Mouse (Mus musculus) myocyte (in vitro differentiated cells): ENCODE data around the gene Ubox5.

Experiments used
- MAX ChIP-seq: IDR thresholded peaks from one replicate; pipeline ENCODE4 v1.6.1; 2011; ENCODE audit warnings: low read depth, mild to moderate bottlenecking, control low read depth
- POLR2A ChIP-seq: IDR thresholded peaks from one replicate; pipeline ENCODE4 v1.6.1; 2011; ENCODE audit warnings: low read depth, mild to moderate bottlenecking, control low read depth, moderate library complexity; ENCODE audit not compliant: insufficient read length
- POLR2AphosphoS2 ChIP-seq: IDR thresholded peaks from one replicate; pipeline ENCODE4 v1.6.1; 2011; ENCODE audit warnings: low read depth, control low read depth; ENCODE audit not compliant: insufficient read length
- TCF12 ChIP-seq: IDR thresholded peaks from one replicate; pipeline ENCODE4 v1.6.1; 2011; ENCODE audit warnings: mild to moderate bottlenecking, control low read depth; ENCODE audit not compliant: poor library complexity, insufficient read depth, severe bottlenecking

DNA sequence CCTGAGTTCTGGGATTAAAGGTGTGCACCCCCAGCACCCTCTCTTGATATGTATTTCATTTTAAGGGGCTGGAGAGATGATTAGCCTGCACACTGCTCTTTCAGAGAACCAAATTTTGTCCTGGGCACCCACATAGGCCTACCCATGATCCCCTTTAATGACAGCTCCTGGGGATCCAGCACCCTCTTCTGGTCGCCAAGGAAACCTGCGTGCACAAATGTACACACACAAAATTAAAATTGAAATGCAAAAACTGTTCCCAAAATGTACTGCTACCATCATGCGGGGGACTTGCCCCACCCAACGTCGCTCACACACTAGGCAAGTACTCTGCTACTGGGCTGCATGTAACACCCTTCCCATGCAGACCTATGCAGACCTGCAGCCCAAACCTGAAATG lies 54.9 kb downstream of the Ubox5 start:
- TF ChIP-seq POLR2A (no peak), MAX (no peak), TCF12 (no peak), POLR2AphosphoS2 (no peak)
